Mouse (Mus musculus): ENCODE data around the gene Cfap299. TPM values are rescaled to one million over a fixed set of nuclear protein-coding genes. Genes with fewer than 3 reads are reported as not detected.
A peak's percentile ranks its signal among the peaks of the same experiment; 100 is the strongest.
"Not testable (repeated sequence)": the region's sequence is repeated elsewhere in the genome, so short reads cannot be mapped to it uniquely, and the experiment has no call there.

The Cfap299 gene
- polyA plus RNA-seq, 1 experiment from 2014 or later = 0.46 TPM

- no peak within 1 kb of the TSS for H3K4me3 ChIP-seq
- ATAC-seq (ENCODE audit: low FRiP score, low read depth) = no peak
- H3K27me3 ChIP-seq = no peaks in the 10 kb centered on the region
- H3K4me1 ChIP-seq = peaks cover 3% of the 10 kb centered on the region; the same call in 1 of the 2 replicates
- no peak within 1 kb of the TSS for H3K27ac ChIP-seq
- no peak within 1 kb of the TSS for H3K9ac ChIP-seq
- no peaks in the 10 kb centered on the region for H3K36me3 ChIP-seq
- no peaks in the 10 kb centered on the region for H3K9me3 ChIP-seq
- H3K4me2 ChIP-seq (replicated peaks) = no peak within 1 kb of the TSS
These were observed 223.3 kb downstream of the Cfap299 start, which contains the start of gene Gm11111 for GRCm38 (mm10) chr5:98552395-98552794. Gene Gm11111, plus strand, starts transcription at chr5:98552695.

GRCm38 (mm10) chr5:98552811-98553601 lies 223.9 kb downstream of the Cfap299 start:
- Histone ChIP-seq H3K9ac (no peak overlapping the region), H3K4me1 (peaks cover 3% of the 10 kb centered on the region; the same call in 1 of the 2 replicates), H3K36me3 (no peaks in the 10 kb centered on the region), H3K4me2 (replicated peaks) (no peak overlapping the region), H3K4me3 (no peak overlapping the region), H3K27ac (no peak overlapping the region), H3K27me3 (no peaks in the 10 kb centered on the region), H3K9me3 (no peaks in the 10 kb centered on the region)
- WGBS = 62% methylated on average over 7 of the region's 7 CpGs
- ATAC-seq (ENCODE audit: low FRiP score, low read depth) = no peak

GRCm38 (mm10) chr5:98561301-98561700 lies 232.2 kb downstream of the Cfap299 start:
- 90% methylated on average over 4 of the region's 4 CpGs for WGBS
- no peak overlapping the region for H3K4me2 ChIP-seq (replicated peaks)
- no peaks in the 10 kb centered on the region for H3K9me3 ChIP-seq
- no peaks in the 10 kb centered on the region for H3K36me3 ChIP-seq
- no peak for ATAC-seq (ENCODE audit: low FRiP score, low read depth)
- H3K27ac ChIP-seq = no peak overlapping the region
- H3K9ac ChIP-seq = no peak overlapping the region
- no peaks in the 10 kb centered on the region for H3K4me1 ChIP-seq
- H3K27me3 ChIP-seq = no peaks in the 10 kb centered on the region
- H3K4me3 ChIP-seq = no peak overlapping the region

- no peak overlapping the region for H3K4me2 ChIP-seq (replicated peaks)
- 72% methylated on average over 9 of the region's 9 CpGs for WGBS
These were observed 233.7 kb downstream of the Cfap299 start for GRCm38 (mm10) chr5:98562806-98563205.

GRCm38 (mm10) chr5:98563801-98564200 lies 234.7 kb downstream of the Cfap299 start:
- H3K4me3 ChIP-seq = no peak overlapping the region
- H3K27ac ChIP-seq = no peak overlapping the region
- no peaks in the 10 kb centered on the region for H3K36me3 ChIP-seq
- 63% methylated on average over 9 of the region's 9 CpGs for WGBS
- no peaks in the 10 kb centered on the region for H3K27me3 ChIP-seq
- no peak for ATAC-seq (ENCODE audit: low FRiP score, low read depth)
- H3K9ac ChIP-seq = no peak overlapping the region
- no peaks in the 10 kb centered on the region for H3K9me3 ChIP-seq
- no peak overlapping the region for H3K4me2 ChIP-seq (replicated peaks)
- peaks cover 5% of the 10 kb centered on the region; the same call in 1 of the 2 replicates for H3K4me1 ChIP-seq

More at GRCm38 (mm10) chr5:98562806-98563205, 233.7 kb downstream of the Cfap299 start:
- Histone ChIP-seq H3K27ac (no peak overlapping the region), H3K4me3 (no peak overlapping the region), H3K9ac (no peak overlapping the region), H3K4me1 (peaks cover 5% of the 10 kb centered on the region; the same call in 1 of the 2 replicates), H3K9me3 (no peaks in the 10 kb centered on the region), H3K27me3 (no peaks in the 10 kb centered on the region), H3K36me3 (no peaks in the 10 kb centered on the region)
- no peak for ATAC-seq (ENCODE audit: low FRiP score, low read depth)

GRCm38 (mm10) chr5:98566461-98567193 lies 237.5 kb downstream of the Cfap299 start:
- 55% methylated on average over 6 of the region's 6 CpGs for WGBS
- Histone ChIP-seq H3K36me3 (no peaks in the 10 kb centered on the region), H3K27ac (no peak overlapping the region), H3K4me2 (replicated peaks) (no peak overlapping the region), H3K4me1 (peaks cover 5% of the 10 kb centered on the region; the same call in 1 of the 2 replicates), H3K27me3 (no peaks in the 10 kb centered on the region), H3K9me3 (no peaks in the 10 kb centered on the region), H3K4me3 (no peak overlapping the region), H3K9ac (no peak overlapping the region)
- ATAC-seq (ENCODE audit: low FRiP score, low read depth) = no peak

GRCm38 (mm10) chr5:98568481-98568880 lies 239.4 kb downstream of the Cfap299 start:
- no peaks in the 10 kb centered on the region for H3K36me3 ChIP-seq
- no peak overlapping the region for H3K4me3 ChIP-seq
- H3K27ac ChIP-seq = no peak overlapping the region
- no peak for ATAC-seq (ENCODE audit: low FRiP score, low read depth)
- H3K9ac ChIP-seq = no peak overlapping the region
- H3K27me3 ChIP-seq = no peaks in the 10 kb centered on the region
- peaks cover 5% of the 10 kb centered on the region; the same call in 1 of the 2 replicates for H3K4me1 ChIP-seq
- no peak overlapping the region for H3K4me2 ChIP-seq (replicated peaks)
- WGBS = 87% methylated on average over 4 of the region's 4 CpGs
- no peaks in the 10 kb centered on the region for H3K9me3 ChIP-seq

GRCm38 (mm10) chr5:98569029-98569513 lies 240.0 kb downstream of the Cfap299 start:
- 63% methylated on average over 3 of the region's 3 CpGs for WGBS
- H3K4me1 ChIP-seq = peaks cover 5% of the 10 kb centered on the region; the same call in 1 of the 2 replicates
- H3K27ac ChIP-seq = no peak overlapping the region
- H3K36me3 ChIP-seq = no peaks in the 10 kb centered on the region
- no peak for ATAC-seq (ENCODE audit: low FRiP score, low read depth)
- H3K27me3 ChIP-seq = no peaks in the 10 kb centered on the region
- no peaks in the 10 kb centered on the region for H3K9me3 ChIP-seq
- H3K4me2 ChIP-seq (replicated peaks) = no peak overlapping the region
- no peak overlapping the region for H3K9ac ChIP-seq
- H3K4me3 ChIP-seq = no peak overlapping the region

- Histone ChIP-seq H3K9ac (no peak overlapping the region), H3K4me3 (no peak overlapping the region), H3K27me3 (no peaks in the 10 kb centered on the region), H3K4me2 (replicated peaks) (no peak overlapping the region), H3K27ac (no peak overlapping the region), H3K9me3 (no peaks in the 10 kb centered on the region), H3K36me3 (no peaks in the 10 kb centered on the region), H3K4me1 (peaks cover 15% of the 10 kb centered on the region)
- 57% methylated on average over 4 of the region's 4 CpGs for WGBS
- ATAC-seq (ENCODE audit: low FRiP score, low read depth) = no peak
These were observed 243.3 kb downstream of the Cfap299 start for GRCm38 (mm10) chr5:98572392-98572791.

GRCm38 (mm10) chr5:98574711-98575470 lies 245.8 kb downstream of the Cfap299 start:
- H3K27me3 ChIP-seq = no peaks in the 10 kb centered on the region
- WGBS = 28% methylated on average over 12 of the region's 12 CpGs
- no peak overlapping the region for H3K9ac ChIP-seq
- no peak overlapping the region for H3K4me3 ChIP-seq
- H3K4me1 ChIP-seq = peaks cover 15% of the 10 kb centered on the region
- ATAC-seq (ENCODE audit: low FRiP score, low read depth) = peak; percentile 90
- peak overlapping the region; percentile 37 for H3K4me2 ChIP-seq (replicated peaks)
- no peak overlapping the region for H3K27ac ChIP-seq
- H3K9me3 ChIP-seq = no peaks in the 10 kb centered on the region
- no peaks in the 10 kb centered on the region for H3K36me3 ChIP-seq

GRCm38 (mm10) chr5:98575471-98575834 lies 246.3 kb downstream of the Cfap299 start:
- whole genome bisulfite sequencing = 63% methylated on average over 4 of the region's 4 CpGs
- Histone ChIP-seq H3K4me1 (peaks cover 15% of the 10 kb centered on the region), H3K4me2 (replicated peaks) (no peak overlapping the region), H3K4me3 (no peak overlapping the region), H3K36me3 (no peaks in the 10 kb centered on the region), H3K9me3 (no peaks in the 10 kb centered on the region), H3K9ac (no peak overlapping the region), H3K27me3 (no peaks in the 10 kb centered on the region), H3K27ac (no peak overlapping the region)
- no peak for ATAC-seq (ENCODE audit: low FRiP score, low read depth)

GRCm38 (mm10) chr5:98576538-98576937 lies 247.4 kb downstream of the Cfap299 start:
- H3K4me3 ChIP-seq; ATAC-seq (ENCODE audit: low FRiP score, low read depth): not testable (repeated sequence)
- WGBS = 77% methylated on average over 6 of the region's 6 CpGs

More at GRCm38 (mm10) chr5:98576538-98576937, 247.4 kb downstream of the Cfap299 start:
- H3K36me3 ChIP-seq; H3K27ac ChIP-seq; H3K9me3 ChIP-seq; H3K9ac ChIP-seq; H3K4me2 ChIP-seq (replicated peaks); H3K27me3 ChIP-seq: not testable (repeated sequence)
- H3K4me1 ChIP-seq = peaks cover 19% of the 10 kb centered on the region

Data from limb, embryonic 13.5 days (tissue).